Mouse (Mus musculus) heart, adult 2 months (tissue): ENCODE measurements around the gene Esx1. TPM values are rescaled to one million over a fixed set of nuclear protein-coding genes. Genes with fewer than 3 reads are reported as not detected.
A peak's percentile ranks its signal among the peaks of the same experiment; 100 is the strongest.

ENCODE experiments used
- DNase-seq, 2 experiments: peaks; one replicate each; pipeline ENCODE4 v3.0.0; 2021
- H3K27ac ChIP-seq: fragments of 200-600 bp; 2 replicates; pipeline ENCODE4 v1.8.1; 2022
- H3K27me3 ChIP-seq: fragments of 200-500 bp; 2 replicates; pipeline ENCODE4 v1.6.1; 2012; ENCODE audit warnings: mild to moderate bottlenecking, low read length, inconsistent platforms, mixed read lengths; ENCODE audit not compliant: control insufficient read depth, insufficient read depth
- H3K36me3 ChIP-seq: fragments of 200-500 bp; 2 replicates; pipeline ENCODE4 v1.6.1; 2012; ENCODE audit warnings: low read length, inconsistent platforms; ENCODE audit not compliant: control insufficient read depth, insufficient read depth
- H3K4me1 ChIP-seq: fragments of 200-500 bp; 2 replicates; pipeline ENCODE4 v1.6.1; 2011; ENCODE audit warnings: low read length; ENCODE audit not compliant: control insufficient read depth, insufficient read depth
- H3K4me3 ChIP-seq: fragments of 200-600 bp; 2 replicates; pipeline ENCODE4 v1.8.1; 2022
- H3K79me2 ChIP-seq: fragments of 200-500 bp; replicated peaks from 2 replicates; pipeline ENCODE4 v1.6.1; 2012; ENCODE audit warnings: mild to moderate bottlenecking, inconsistent platforms, low read length, moderate library complexity, mixed read lengths; ENCODE audit not compliant: control insufficient read depth, insufficient read depth
- H3K9ac ChIP-seq: fragments of 200-500 bp; 2 replicates; pipeline ENCODE4 v1.6.1; 2012; ENCODE audit warnings: low read depth, mild to moderate bottlenecking, control low read depth, inconsistent platforms, low read length, mixed read lengths
- CTCF ChIP-seq: fragments of 200-600 bp; IDR thresholded peaks from 2 replicates; pipeline ENCODE4 v1.8.1; 2022; ENCODE audit warnings: antibody characterized with exemption, mild to moderate bottlenecking, moderate library complexity
- EP300 ChIP-seq: fragments of 200-500 bp; IDR thresholded peaks from 2 replicates; pipeline ENCODE4 v1.6.1; 2011; ENCODE audit warnings: low read depth, low read length, control low read depth; ENCODE audit not compliant: insufficient read depth
- POLR2A ChIP-seq: fragments of 200-500 bp; IDR thresholded peaks from 2 replicates; pipeline ENCODE4 v1.6.1; 2011; ENCODE audit warnings: mild to moderate bottlenecking, low read depth, low read length, control low read depth; ENCODE audit not compliant: insufficient read depth
- WGBS: fragments of 180-500 bp; shearing (Covaris S2); methylation state at CpG from one replicate; pipeline ENCODE4 v1.1.7; 2018; 5-methylcytosine and 5-hydroxymethylcytosine counted together
- intact Hi-C: fragments of 180-260 bp; cut with DNase I; formaldehyde crosslinking; loops from one replicate; pipeline ENCODE4 v1.15.1; 2025
- polyA plus RNA-seq: library from polyadenylated mRNA; depleted of rRNA; stranded (reverse); fragments of >200 nt; gene quantifications from 2 replicates; pipeline ENCODE4 v1.2.3, GENCODE M21; 2012; rRNA removed
- total RNA-seq, 2 experiments: library from RNA; stranded (reverse); gene quantifications; 2 replicates each; pipeline ENCODE4 v1.2.3; 2021

The Esx1 gene
- total and polyA plus RNA-seq, 3 experiments = not detected

GRCm38 (mm10) chrX:137118097-137118746 is 3.7 kb downstream of the Esx1 start:
- no peak overlapping the region for H3K9ac ChIP-seq
- H3K27ac ChIP-seq = no peak overlapping the region
- no peaks in the 10 kb centered on the region for H3K4me1 ChIP-seq
- no peak for TF ChIP-seq POLR2A
- no peak for TF ChIP-seq EP300
- peak; percentile 38 for TF ChIP-seq CTCF
- intact Hi-C loops = no loop called here
- H3K4me3 ChIP-seq = no peak overlapping the region
- WGBS = 19% methylated on average over 40 of the region's 40 CpGs
- H3K27me3 ChIP-seq = peaks cover 8% of the 10 kb centered on the region
- H3K79me2 ChIP-seq = no peaks in the 10 kb centered on the region
- no peaks in the 10 kb centered on the region for H3K36me3 ChIP-seq
- peak; percentile 8 to 41 for DNase-seq

GRCm38 (mm10) chrX:137106498-137106897 is 15.4 kb downstream of the Esx1 start:
- TF ChIP-seq POLR2A = no peak
- no peak for TF ChIP-seq CTCF
- no peak for TF ChIP-seq EP300
- Histone ChIP-seq H3K79me2 (no peaks in the 10 kb centered on the region), H3K4me3 (no peak overlapping the region), H3K9ac (no peak overlapping the region), H3K4me1 (no peaks in the 10 kb centered on the region), H3K36me3 (no peaks in the 10 kb centered on the region), H3K27me3 (peaks cover 9% of the 10 kb centered on the region), H3K27ac (no peak overlapping the region)
- WGBS = 29% methylated on average over 13 of the region's 13 CpGs
- DNase-seq = no peak
- intact Hi-C loops = no loop called here

GRCm38 (mm10) chrX:137104531-137104930 is 17.4 kb downstream of the Esx1 start:
- Histone ChIP-seq H3K27ac (no peak overlapping the region), H3K79me2 (no peaks in the 10 kb centered on the region), H3K27me3 (peaks cover 10% of the 10 kb centered on the region), H3K4me1 (no peaks in the 10 kb centered on the region), H3K36me3 (no peaks in the 10 kb centered on the region), H3K4me3 (no peak overlapping the region), H3K9ac (no peak overlapping the region)
- intact Hi-C loops = no loop called here
- WGBS = 33% methylated on average over 25 of the region's 25 CpGs
- TF ChIP-seq POLR2A (no peak), EP300 (no peak), CTCF (no peak)
- DNase-seq = no peak

Other genes starting within 250 kb of the Esx1 start
- not detected for gene H2bfm, start 194.8 kb downstream of the Esx1 start, total RNA-seq
- not detected in 2 replicates for gene H2bfm, start 194.8 kb downstream of the Esx1 start, polyA plus RNA-seq
- 1 to 10 TPM in 1 of 2 experiments, under 1 TPM in 1; 0.77 to 1.4 TPM for gene Tmsb15b2, start 146.6 kb downstream of the Esx1 start, total RNA-seq
- gene Tmsb15b2, start 146.6 kb downstream of the Esx1 start, polyA plus RNA-seq = not detected in 2 replicates
- gene Tmsb15l, start 145.2 kb downstream of the Esx1 start, total RNA-seq = not detected
- 0.23 and 0.41 TPM in 2 replicates for gene Tmsb15l, start 145.2 kb downstream of the Esx1 start, polyA plus RNA-seq
- gene Tmsb15b1, start 145.2 kb downstream of the Esx1 start, total RNA-seq = not detected
- not detected in 2 replicates for gene Tmsb15b1, start 145.2 kb downstream of the Esx1 start, polyA plus RNA-seq
- under 1 TPM; 0.18 TPM for gene Zcchc18, start 128.9 kb downstream of the Esx1 start, total RNA-seq
- 0.27 and 0.38 TPM in 2 replicates for gene Zcchc18, start 128.9 kb downstream of the Esx1 start, polyA plus RNA-seq
- 1 to 10 TPM; 3.1 to 3.2 TPM for gene Slc25a53, start 83.8 kb downstream of the Esx1 start, total RNA-seq
- gene Slc25a53, start 83.8 kb downstream of the Esx1 start, polyA plus RNA-seq = 2.0 and 2.2 TPM in 2 replicates
- 1 to 10 TPM; 3.9 to 5.2 TPM for gene Fam199x, start 72.5 kb downstream of the Esx1 start, total RNA-seq
- gene Fam199x, start 72.5 kb downstream of the Esx1 start, polyA plus RNA-seq = 0.53 and 1.1 TPM in 2 replicates